Mouse (Mus musculus) liver, embryonic 11.5 days (tissue): ENCODE measurements at regions not wholly inside any gene's neighbourhood (a gene's known extent, or its start where the extent isn't known, plus 50 kb on each side); places are given as distances from the start of the nearest gene placed in this dataset.

Source experiments
- ATAC-seq: fragments of 200-750 bp; cut with Nextera tagmentation; replicated peaks from 2 replicates; pipeline ENCODE4 v1.8.0; 2017; ENCODE audit warnings: moderate number of reproducible peaks, mild to moderate bottlenecking, moderate TSS enrichment, moderate library complexity; ENCODE audit not compliant: low FRiP score
- DNase-seq: peaks from one replicate; pipeline ENCODE4 v3.0.0-alpha.2; 2017; ENCODE audit warnings: low spot score
- H3K27ac ChIP-seq: fragments of 300-500 bp; sonication (generic); 2 replicates; pipeline ENCODE4 v1.5.1; 2014; ENCODE audit warnings: mild to moderate bottlenecking, low read depth, low read length, control low read depth
- H3K27me3 ChIP-seq: fragments of 300-500 bp; sonication (generic); replicated peaks from 2 replicates; pipeline ENCODE4 v1.6.1; 2014; ENCODE audit warnings: low read length, mixed read lengths; ENCODE audit not compliant: control insufficient read depth, insufficient read depth
- H3K36me3 ChIP-seq: fragments of 300-500 bp; sonication (generic); 2 replicates; pipeline ENCODE4 v1.6.1; 2014; ENCODE audit warnings: mild to moderate bottlenecking, low read length, moderate library complexity, mixed read lengths; ENCODE audit not compliant: control insufficient read depth, insufficient read depth
- H3K4me1 ChIP-seq: fragments of 300-500 bp; sonication (generic); replicated peaks from 2 replicates; pipeline ENCODE4 v1.6.1; 2014; ENCODE audit warnings: low read length, mixed read lengths; ENCODE audit not compliant: control insufficient read depth, insufficient read depth
- H3K4me2 ChIP-seq: fragments of 300-500 bp; sonication (generic); 2 replicates; pipeline ENCODE4 v1.6.1; 2014; ENCODE audit warnings: mild to moderate bottlenecking, control low read depth, moderate library complexity
- H3K4me3 ChIP-seq: fragments of 300-500 bp; sonication (generic); 2 replicates; pipeline ENCODE4 v1.5.1; 2014; ENCODE audit warnings: low read depth, low read length, control low read depth
- H3K9ac ChIP-seq: fragments of 300-500 bp; sonication (generic); 2 replicates; pipeline ENCODE4 v1.6.1; 2014; ENCODE audit warnings: low read depth, low read length, control low read depth
- H3K9me3 ChIP-seq: fragments of 300-500 bp; sonication (generic); 2 replicates; pipeline ENCODE4 v1.6.1; 2016; ENCODE audit warnings: low read length, inconsistent platforms, mixed read lengths; ENCODE audit not compliant: control insufficient read depth
- WGBS: fragments of 180-500 bp; shearing (Covaris S2); extraction: QIAGEN DNeasy Blood & Tissue Kit; methylation state at CpG from one replicate; pipeline ENCODE4 v1.1.7; 2014; 5-methylcytosine and 5-hydroxymethylcytosine counted together

DNA sequence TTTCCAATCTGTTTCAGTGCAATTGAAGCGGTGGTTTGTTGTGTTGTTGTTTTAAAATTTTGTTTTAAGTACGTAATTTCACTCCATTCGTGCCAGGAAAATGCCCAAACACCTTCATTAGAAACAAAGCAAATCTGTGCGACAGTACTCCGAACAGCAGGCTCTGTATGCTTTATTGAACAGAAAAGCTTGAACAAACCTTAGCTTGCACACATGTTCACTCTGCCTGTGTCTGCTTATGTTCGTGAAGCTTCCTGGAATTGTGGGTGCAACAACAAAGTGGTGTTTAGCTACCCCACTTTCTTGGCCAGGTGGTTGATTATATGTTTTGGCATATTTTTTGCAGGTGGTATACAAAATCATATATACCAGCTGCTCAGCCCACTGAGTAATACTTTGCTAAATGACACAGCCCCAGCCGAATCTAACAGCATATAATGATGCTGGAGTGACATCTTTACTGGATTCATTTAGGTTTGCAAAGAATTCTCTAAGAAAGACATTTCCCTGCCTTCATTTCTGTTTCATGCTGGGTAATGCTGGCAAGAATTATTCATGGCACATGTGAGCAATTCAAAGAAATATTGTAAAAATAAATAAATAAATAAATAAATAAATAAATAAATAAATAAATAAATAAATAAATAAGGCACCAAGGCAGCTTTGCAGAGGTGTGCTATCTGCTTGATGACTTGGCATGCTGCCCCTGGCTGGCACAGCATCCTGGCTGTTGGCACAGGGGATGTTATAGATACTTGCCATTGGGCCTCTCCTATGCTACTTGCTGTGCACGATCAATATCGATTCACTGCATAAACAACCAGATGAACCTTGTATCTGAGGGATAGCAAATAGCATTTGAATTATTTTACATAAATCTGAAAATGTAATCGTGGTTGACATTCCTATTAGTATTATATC, 679.9 kb downstream of the Dach1 start:
- DNase-seq, result no peak
- Histone ChIP-seq H3K4me1 (no peaks in the 10 kb centered on the region), H3K4me2 (no peak overlapping the region), H3K27ac (no peak overlapping the region), H3K36me3 (no peaks in the 10 kb centered on the region), H3K27me3 (no peaks in the 10 kb centered on the region), H3K9ac (no peak overlapping the region), H3K9me3 (no peaks in the 10 kb centered on the region), H3K4me3 (no peak overlapping the region)
- whole genome bisulfite sequencing, result 88% methylated on average over 10 of the region's 10 CpGs
- ATAC-seq, result no peak

DNA sequence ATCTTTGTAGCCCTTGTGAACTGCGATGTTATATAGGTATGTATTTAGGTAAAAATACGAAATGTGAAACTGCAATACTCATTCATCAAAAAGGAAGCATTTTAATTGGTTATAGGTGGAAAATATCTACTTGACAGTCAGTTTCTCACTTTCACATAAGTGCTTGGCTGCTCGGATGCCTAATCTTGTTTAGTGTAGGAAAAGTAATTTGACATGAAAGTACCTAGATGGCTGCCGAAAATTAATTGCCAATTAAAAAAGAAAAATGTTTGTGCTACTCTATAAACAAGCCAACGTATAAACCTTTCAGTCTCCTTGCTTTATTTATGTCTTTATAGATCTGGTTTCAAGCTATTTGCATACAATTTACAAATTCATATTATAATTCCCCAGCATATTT, 691.3 kb downstream of the Dach1 start:
- Histone ChIP-seq H3K36me3 (no peaks in the 10 kb centered on the region), H3K4me3 (no peak overlapping the region), H3K9ac (no peak overlapping the region), H3K4me2 (no peak overlapping the region), H3K27ac (no peak overlapping the region), H3K9me3 (no peaks in the 10 kb centered on the region), H3K27me3 (no peaks in the 10 kb centered on the region), H3K4me1 (no peaks in the 10 kb centered on the region)
- WGBS, result 76% methylated on average over 5 of the region's 5 CpGs
- no peak for ATAC-seq
- DNase-seq, result no peak

- Histone ChIP-seq H3K27ac (no peak overlapping the region), H3K4me3 (no peak overlapping the region), H3K4me2 (no peak overlapping the region), H3K36me3 (no peaks in the 10 kb centered on the region), H3K27me3 (no peaks in the 10 kb centered on the region), H3K4me1 (no peaks in the 10 kb centered on the region), H3K9me3 (no peaks in the 10 kb centered on the region), H3K9ac (no peak overlapping the region)
- ATAC-seq (no peak), DNase-seq (no peak)
- 81% methylated on average over 7 of the region's 7 CpGs for WGBS
These were observed 718.9 kb downstream of the Dach1 start for GRCm38 (mm10) chr14:97450525-97451235.

DNA sequence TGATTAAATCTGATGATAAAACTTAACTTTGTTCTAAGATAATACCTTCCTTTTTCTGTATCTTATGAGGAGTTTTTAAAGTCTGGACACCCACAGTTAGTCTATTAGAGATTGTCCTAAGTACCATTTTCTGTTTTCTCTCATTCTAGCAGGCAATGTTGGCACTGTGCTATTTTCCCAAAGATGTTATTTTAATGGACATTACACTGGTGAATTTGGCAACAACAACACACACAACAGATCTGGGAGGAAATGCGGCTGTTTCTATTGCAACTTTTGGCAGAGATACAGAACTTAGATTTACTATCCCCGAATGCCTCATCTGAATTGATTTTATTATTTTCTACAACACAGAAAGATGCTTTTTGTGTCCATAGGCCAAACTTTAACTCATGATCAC, 720.9 kb downstream of the Dach1 start:
- Histone ChIP-seq H3K4me3 (no peak overlapping the region), H3K4me2 (no peak overlapping the region), H3K9me3 (no peaks in the 10 kb centered on the region), H3K36me3 (no peaks in the 10 kb centered on the region), H3K9ac (no peak overlapping the region), H3K27me3 (no peaks in the 10 kb centered on the region), H3K27ac (no peak overlapping the region), H3K4me1 (no peaks in the 10 kb centered on the region)
- DNase-seq (no peak), ATAC-seq (no peak)
- WGBS, result 88% methylated on average over 2 of the region's 2 CpGs

DNA sequence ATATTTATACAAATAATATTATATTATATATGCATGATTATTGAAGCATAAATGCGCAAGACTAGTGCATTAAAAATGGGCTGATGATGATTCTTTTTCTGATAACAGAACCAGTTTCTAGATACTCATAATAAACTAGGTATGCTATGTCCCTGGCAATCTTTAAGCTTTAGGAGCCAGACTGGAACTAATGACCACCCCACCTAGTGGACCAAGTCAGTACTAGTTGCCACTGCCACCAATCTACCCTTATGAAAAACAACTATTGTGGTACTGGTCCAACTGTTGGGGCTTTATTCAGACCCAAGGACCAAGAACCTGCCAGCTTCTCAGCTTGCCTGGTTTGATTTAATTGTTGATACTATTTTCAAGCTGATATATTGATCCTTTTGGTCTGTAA, 722.8 kb downstream of the Dach1 start:
- no peak for ATAC-seq
- 87% methylated on average over 1 of the region's 1 CpGs for WGBS
- DNase-seq, result no peak

DNA sequence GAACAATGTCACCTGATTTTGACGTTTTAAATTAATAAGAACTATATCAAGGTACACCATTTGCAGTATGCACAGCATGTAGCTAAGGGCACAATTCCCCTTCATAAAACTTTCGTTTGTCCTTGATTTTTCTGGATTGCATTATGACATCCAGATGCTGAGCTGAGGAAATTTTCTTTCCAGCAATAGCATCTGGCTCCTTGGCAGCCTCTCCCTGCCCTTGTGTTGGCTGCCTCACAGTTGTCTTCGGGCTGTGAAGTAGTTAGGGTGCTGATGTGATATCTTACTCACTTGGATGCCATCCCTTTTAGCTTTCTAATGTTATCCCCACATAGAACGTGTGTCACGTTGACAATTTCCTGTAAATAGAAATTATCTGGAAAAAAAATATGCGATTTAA, 729.2 kb downstream of the Dach1 start:
- Histone ChIP-seq H3K9ac (no peak overlapping the region), H3K9me3 (no peaks in the 10 kb centered on the region), H3K36me3 (no peaks in the 10 kb centered on the region), H3K4me3 (no peak overlapping the region), H3K27me3 (no peaks in the 10 kb centered on the region), H3K4me2 (no peak overlapping the region), H3K4me1 (no peaks in the 10 kb centered on the region), H3K27ac (no peak overlapping the region)
- no peak for DNase-seq
- WGBS, result 71% methylated on average over 6 of the region's 6 CpGs
- ATAC-seq, result no peak

More for the DNA sequence above, 722.8 kb downstream of the Dach1 start:
- Histone ChIP-seq H3K27me3 (no peaks in the 10 kb centered on the region), H3K36me3 (no peaks in the 10 kb centered on the region), H3K4me3 (no peak overlapping the region), H3K9me3 (no peaks in the 10 kb centered on the region), H3K9ac (no peak overlapping the region), H3K4me2 (no peak overlapping the region), H3K4me1 (no peaks in the 10 kb centered on the region), H3K27ac (no peak overlapping the region)

DNA sequence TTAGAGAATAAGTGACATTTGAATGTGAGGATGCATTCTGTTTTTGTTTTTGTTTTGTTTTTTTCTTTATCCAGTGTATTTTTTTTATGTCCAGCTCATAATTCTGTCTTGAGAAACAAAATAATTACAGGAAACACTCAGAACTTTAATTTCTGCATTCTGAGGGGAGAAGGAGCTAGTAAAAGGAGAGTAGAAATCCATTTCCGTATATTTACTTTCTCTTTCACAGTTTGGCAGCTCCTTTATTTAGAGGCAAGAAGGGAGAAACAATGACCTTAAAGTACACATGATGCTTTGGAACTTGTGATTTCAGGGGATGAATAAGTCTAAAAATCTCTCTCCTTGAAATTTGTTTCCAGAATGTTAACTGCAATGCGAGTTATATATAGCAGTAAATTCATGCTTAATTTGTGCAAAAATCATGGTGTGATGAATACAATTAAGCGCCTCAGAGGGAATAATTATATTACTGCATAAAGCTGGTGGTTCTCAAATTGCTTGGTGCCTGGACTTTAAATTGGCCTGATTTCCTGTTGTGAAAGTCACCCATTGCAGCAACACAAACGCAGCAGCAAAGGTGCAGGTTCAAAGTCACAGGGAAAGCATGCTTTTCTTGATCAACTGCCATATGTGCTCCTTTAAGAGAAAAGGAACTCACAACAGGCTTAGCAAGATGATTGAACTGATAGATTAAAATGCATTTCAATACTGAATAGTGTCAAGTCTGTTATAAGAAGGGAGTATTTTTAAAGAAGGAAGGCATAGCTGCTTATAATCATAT, 733.9 kb downstream of the Dach1 start:
- no peaks in the 10 kb centered on the region for H3K27me3 ChIP-seq
- no peak overlapping the region for H3K27ac ChIP-seq
- no peak for ATAC-seq
- H3K4me2 ChIP-seq, result no peak overlapping the region
- DNase-seq, result no peak
- no peaks in the 10 kb centered on the region for H3K36me3 ChIP-seq
- H3K9ac ChIP-seq, result no peak overlapping the region
- 80% methylated on average over 4 of the region's 4 CpGs for whole genome bisulfite sequencing
- no peaks in the 10 kb centered on the region for H3K4me1 ChIP-seq
- H3K4me3 ChIP-seq, result no peak overlapping the region
- H3K9me3 ChIP-seq, result no peaks in the 10 kb centered on the region

DNA sequence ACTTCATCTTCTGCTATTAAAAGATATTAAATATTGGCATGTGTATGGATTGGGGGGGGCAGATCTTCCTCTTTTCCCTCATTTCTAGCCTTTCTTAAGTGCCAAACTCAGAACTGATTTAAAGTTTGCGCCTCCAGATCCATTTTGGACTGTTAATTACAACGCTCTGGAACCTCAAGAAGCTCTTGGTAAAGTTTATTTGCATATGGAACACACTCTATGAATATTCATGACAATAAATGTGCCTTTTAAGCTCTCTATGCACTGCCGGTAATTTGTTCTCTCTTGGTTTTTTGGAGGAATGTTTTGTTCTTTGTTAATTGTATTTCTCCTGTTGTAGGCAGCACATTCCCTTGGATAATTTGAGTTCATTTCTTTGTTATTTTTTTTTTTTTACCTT, 738.3 kb downstream of the Dach1 start:
- Histone ChIP-seq H3K4me1 (no peaks in the 10 kb centered on the region), H3K9me3 (no peaks in the 10 kb centered on the region), H3K27ac (no peak overlapping the region), H3K4me2 (no peak overlapping the region), H3K36me3 (no peaks in the 10 kb centered on the region), H3K27me3 (no peaks in the 10 kb centered on the region), H3K9ac (no peak overlapping the region), H3K4me3 (no peak overlapping the region)
- DNase-seq (no peak), ATAC-seq (no peak)
- WGBS, result 88% methylated on average over 3 of the region's 3 CpGs
